Mouse (Mus musculus): ENCODE data around the gene Kcnmb2.

GRCm38 (mm10) chr3:32132395-32133004, 230.2 kb downstream of the Kcnmb2 start:
- TF ChIP-seq CTCF (IDR thresholded peaks at IDR 0.05; ENCODE audit: borderline replicate concordance, insufficient read depth, low read depth, low read length) (no peak), POLR2A (IDR thresholded peaks at IDR 0.05; ENCODE audit: borderline replicate concordance, insufficient read depth, low read length) (no peak)

All from cerebellum, adult 2 months (tissue).